Mouse (Mus musculus) neural tube, embryonic 12.5 days (tissue): ENCODE results near the gene Amacr. TPM values are rescaled to one million over a fixed set of nuclear protein-coding genes. Genes with fewer than 3 reads are reported as not detected.

Experiments used
- ATAC-seq: fragments of 200-750 bp; cut with Nextera tagmentation; 2 replicates; pipeline ENCODE4 v1.8.0; 2017; ENCODE audit warnings: low read depth, mild to moderate bottlenecking, moderate TSS enrichment, moderate library complexity; ENCODE audit not compliant: low FRiP score
- H3K27ac ChIP-seq: fragments of 300-500 bp; sonication (generic); 2 replicates; pipeline ENCODE4 v1.5.1; 2016
- H3K27me3 ChIP-seq: fragments of 300-500 bp; sonication (generic); replicated peaks from 2 replicates; pipeline ENCODE4 v1.6.1; 2016; ENCODE audit warnings: mild to moderate bottlenecking
- H3K36me3 ChIP-seq: fragments of 300-500 bp; sonication (generic); 2 replicates; pipeline ENCODE4 v1.6.1; 2016; ENCODE audit warnings: mild to moderate bottlenecking
- H3K4me1 ChIP-seq: fragments of 300-500 bp; sonication (generic); 2 replicates; pipeline ENCODE4 v1.6.1; 2016
- H3K4me2 ChIP-seq: fragments of 300-500 bp; sonication (generic); replicated peaks from 2 replicates; pipeline ENCODE4 v1.6.1; 2016; ENCODE audit warnings: mild to moderate bottlenecking
- H3K4me3 ChIP-seq: fragments of 300-500 bp; sonication (generic); 2 replicates; pipeline ENCODE4 v1.5.1; 2016
- H3K9ac ChIP-seq: fragments of 300-500 bp; sonication (generic); 2 replicates; pipeline ENCODE4 v1.6.1; 2016; ENCODE audit warnings: mild to moderate bottlenecking
- H3K9me3 ChIP-seq: fragments of 300-500 bp; sonication (generic); 2 replicates; pipeline ENCODE4 v1.6.1; 2016; ENCODE audit warnings: mild to moderate bottlenecking
- WGBS: fragments of 180-500 bp; shearing (Covaris S2); methylation state at CpG from one replicate; pipeline ENCODE4 v1.1.7; 2016; 5-methylcytosine and 5-hydroxymethylcytosine counted together
- polyA plus RNA-seq: library from polyadenylated mRNA; unstranded; fragments of >200 nt; fragmentation: Nextera tagmentation; extraction: Ambion mirVana; gene quantifications from 2 replicates; pipeline ENCODE4 v1.2.1, GENCODE M21; 2016

The Amacr gene
- polyA plus RNA-seq, 1 experiment from 2014 or later: 14.0 TPM

- Histone ChIP-seq H3K4me3 (no peak overlapping the region), H3K9ac (no peak overlapping the region), H3K27me3 (peaks cover 40% of the 10 kb centered on the region), H3K27ac (no peak overlapping the region), H3K9me3 (no peaks in the 10 kb centered on the region), H3K36me3 (no peaks in the 10 kb centered on the region), H3K4me2 (peak overlapping the region; percentile 70; the same call in 1 of the 2 replicates), H3K4me1 (peaks cover 24% of the 10 kb centered on the region)
- ATAC-seq: no peak
- 2% methylated on average over 12 of the region's 12 CpGs for WGBS
These were observed 56.9 kb downstream of the Amacr start for GRCm38 (mm10) chr15:11038476-11038875.

DNA sequence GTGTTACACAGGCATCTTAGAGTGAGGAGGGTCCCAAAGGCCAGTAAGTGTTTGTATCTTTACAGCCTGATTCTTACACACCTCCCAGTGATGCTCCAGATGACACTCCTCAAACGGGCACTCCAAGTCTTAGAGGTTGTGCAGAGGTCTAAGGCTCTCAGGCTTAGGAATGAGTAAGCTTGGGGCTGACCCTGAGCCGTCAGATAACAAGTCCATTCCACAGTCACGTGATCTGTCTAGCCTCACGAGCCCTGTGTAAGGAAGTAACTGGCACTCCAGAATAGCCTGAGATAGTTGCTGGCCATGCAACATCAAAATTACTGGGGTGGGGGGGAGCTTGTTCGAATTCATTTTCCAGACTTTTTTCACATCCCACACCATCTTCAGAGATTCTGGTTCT is 58.5 kb downstream of the Amacr start:
- no peak overlapping the region for H3K4me3 ChIP-seq
- no peak overlapping the region for H3K27ac ChIP-seq
- H3K36me3 ChIP-seq: no peaks in the 10 kb centered on the region
- WGBS: 80% methylated on average over 5 of the region's 5 CpGs
- no peaks in the 10 kb centered on the region for H3K9me3 ChIP-seq
- peaks cover 34% of the 10 kb centered on the region for H3K27me3 ChIP-seq
- no peak overlapping the region for H3K9ac ChIP-seq
- no peak overlapping the region for H3K4me2 ChIP-seq
- H3K4me1 ChIP-seq: peaks cover 24% of the 10 kb centered on the region
- ATAC-seq: no peak

DNA sequence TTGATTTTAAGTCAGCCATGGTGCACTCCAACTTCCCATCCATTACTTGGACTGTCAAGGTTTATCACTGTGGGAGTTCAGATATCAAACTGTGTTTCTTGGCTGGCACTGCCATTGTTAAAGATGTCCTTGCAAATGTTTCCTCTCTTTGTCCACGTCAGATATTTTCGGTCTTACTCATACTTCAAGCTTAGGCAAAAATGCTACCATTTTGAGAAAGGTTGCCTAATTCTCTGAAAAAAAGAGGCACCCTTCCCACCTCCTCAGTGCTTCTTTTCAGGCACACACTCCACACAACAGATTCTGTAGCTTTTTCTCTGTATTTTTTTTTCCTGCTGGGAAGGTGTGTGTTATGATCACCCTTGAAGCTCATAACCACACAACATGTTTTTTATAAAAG is 59.7 kb downstream of the Amacr start:
- Histone ChIP-seq H3K4me2 (no peak overlapping the region), H3K27me3 (peaks cover 22% of the 10 kb centered on the region), H3K36me3 (no peaks in the 10 kb centered on the region), H3K4me3 (no peak overlapping the region), H3K27ac (no peak overlapping the region), H3K4me1 (peaks cover 16% of the 10 kb centered on the region), H3K9ac (no peak overlapping the region), H3K9me3 (no peaks in the 10 kb centered on the region)
- 91% methylated on average over 2 of the region's 2 CpGs for WGBS
- no peak for ATAC-seq

DNA sequence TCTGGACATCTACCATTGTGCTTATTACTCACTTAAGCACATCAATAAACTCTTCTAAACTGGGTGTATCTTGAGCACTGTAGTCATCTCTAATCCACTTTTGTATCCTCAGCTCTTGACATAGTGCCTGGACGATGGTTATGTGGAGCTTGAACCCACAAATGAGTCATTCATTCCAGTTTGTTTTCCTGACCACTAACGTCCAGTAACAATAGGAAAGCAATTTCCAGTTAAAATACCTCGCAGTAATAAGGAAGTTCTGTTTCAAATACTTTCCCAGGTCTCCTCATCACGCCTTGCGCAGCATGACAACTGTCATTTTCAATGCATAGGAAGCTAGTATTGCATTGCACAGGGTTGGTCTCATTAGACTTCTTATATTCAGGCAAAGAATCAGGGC is 61.3 kb downstream of the Amacr start:
- Histone ChIP-seq H3K9me3 (no peaks in the 10 kb centered on the region), H3K27me3 (peaks cover 6% of the 10 kb centered on the region), H3K9ac (no peak overlapping the region), H3K27ac (no peak overlapping the region), H3K4me2 (no peak overlapping the region), H3K36me3 (no peaks in the 10 kb centered on the region), H3K4me1 (peaks cover under 1% of the 10 kb centered on the region; the same call in 1 of the 2 replicates), H3K4me3 (no peak overlapping the region)
- ATAC-seq: no peak
- 88% methylated on average over 5 of the region's 5 CpGs for WGBS

Other genes starting within 250 kb of the Amacr start
- gene C1qtnf3, start 29.4 kb upstream of the Amacr start, polyA plus RNA-seq: 27.7 and 30.1 TPM in 2 replicates
- 0.10 and 0.15 TPM in 2 replicates for gene Slc45a2, start 19.0 kb downstream of the Amacr start, polyA plus RNA-seq
- gene Rxfp3, start 56.2 kb downstream of the Amacr start, polyA plus RNA-seq: 1.8 and 2.9 TPM in 2 replicates
- gene Adamts12, start 83.0 kb downstream of the Amacr start, polyA plus RNA-seq: 1.7 and 2.0 TPM in 2 replicates